Mouse (Mus musculus): ENCODE measurements around the gene Scn8a.

Gene Scn8a

DNA sequence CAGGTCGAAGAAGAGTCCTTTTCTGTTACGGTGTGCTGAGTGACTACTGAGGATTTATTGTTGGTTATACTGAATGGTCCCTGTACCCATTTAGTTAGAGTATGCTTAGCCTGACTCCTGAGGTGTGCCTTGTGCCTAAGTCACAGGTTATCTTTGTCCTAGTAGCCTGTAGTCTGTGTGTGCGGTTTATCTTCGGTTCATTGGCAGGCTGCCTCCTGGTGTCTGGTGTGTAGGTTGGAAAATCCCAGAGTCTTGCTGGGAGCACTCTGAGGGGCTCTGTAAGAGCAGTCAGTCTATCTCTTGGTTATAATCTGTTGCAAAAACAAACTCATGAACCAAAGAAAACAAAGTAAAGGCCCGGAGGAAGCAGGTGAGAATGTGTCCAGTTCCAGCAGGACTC is 11.7 kb downstream of the Scn8a start:
- no peak for DNase-seq

GRCm38 (mm10) chr15:100884481-100884880 is 14.8 kb downstream of the Scn8a start:
- no peak for DNase-seq

- DNase-seq: no peak
Measured at GRCm38 (mm10) chr15:100891962-100892361, 22.3 kb downstream of the Scn8a start.

DNA sequence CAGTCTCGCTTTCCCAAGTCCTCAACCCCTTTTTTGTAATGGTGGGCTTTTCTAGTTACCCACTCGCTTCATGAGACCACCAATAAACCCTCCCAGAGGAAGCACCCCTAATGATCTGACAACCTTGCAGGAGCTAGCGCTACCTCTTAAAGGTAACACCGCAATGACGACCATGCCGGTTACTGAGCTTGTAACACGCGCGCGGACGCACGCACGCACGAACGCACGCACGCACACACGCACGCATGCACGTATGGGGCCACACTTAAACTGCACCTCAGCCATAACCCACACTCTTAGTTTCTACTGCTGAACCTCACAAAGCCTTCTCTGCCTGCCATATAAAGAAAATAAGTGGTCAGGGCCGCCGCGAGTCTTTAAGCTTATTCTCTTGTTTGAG is 26.8 kb downstream of the Scn8a start:
- DNase-seq: no peak

DNA sequence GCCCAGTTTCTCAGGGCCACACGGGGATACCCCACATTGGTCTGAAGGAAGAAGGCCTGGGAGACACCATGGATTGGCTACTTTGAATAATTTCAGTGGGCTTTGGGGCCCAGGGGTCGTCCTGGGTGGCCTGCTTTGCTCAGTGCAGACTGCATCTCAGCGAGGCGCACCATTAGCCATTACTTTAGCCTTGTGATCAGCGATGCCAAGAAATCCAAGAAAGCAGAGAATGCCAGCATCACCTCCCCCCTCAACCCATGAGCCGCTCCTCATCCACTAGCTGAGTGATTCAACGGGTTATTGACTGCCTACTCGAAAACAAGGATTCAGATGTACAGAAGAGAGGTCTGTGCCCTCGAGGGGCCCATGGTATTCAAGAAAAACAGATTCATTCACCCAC is 34.2 kb downstream of the Scn8a start:
- no peak for DNase-seq

DNA sequence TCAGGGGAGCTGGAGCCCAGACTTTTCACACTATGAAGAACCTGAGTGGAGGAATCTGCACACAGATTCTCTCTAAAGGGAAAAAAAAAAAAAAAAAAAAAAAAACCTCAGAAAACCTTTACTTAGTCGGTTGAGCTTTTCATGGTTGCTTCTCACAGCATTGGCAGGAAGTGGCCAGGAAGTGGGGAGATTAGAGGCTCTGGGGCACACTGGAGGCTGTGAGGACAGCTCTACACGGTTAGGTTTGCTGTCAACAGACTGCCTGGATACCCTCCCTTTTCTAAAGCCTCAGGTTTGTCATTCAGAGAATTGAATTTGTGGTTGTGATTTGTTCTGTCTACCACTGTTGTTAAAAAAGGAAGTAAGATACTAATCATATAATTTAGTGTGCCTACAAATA is 35.3 kb downstream of the Scn8a start:
- DNase-seq: no peak

GRCm38 (mm10) chr15:100905751-100906150 is 36.1 kb downstream of the Scn8a start:
- no peak for DNase-seq

GRCm38 (mm10) chr15:100908817-100909216 is 39.2 kb downstream of the Scn8a start:
- DNase-seq: no peak

DNA sequence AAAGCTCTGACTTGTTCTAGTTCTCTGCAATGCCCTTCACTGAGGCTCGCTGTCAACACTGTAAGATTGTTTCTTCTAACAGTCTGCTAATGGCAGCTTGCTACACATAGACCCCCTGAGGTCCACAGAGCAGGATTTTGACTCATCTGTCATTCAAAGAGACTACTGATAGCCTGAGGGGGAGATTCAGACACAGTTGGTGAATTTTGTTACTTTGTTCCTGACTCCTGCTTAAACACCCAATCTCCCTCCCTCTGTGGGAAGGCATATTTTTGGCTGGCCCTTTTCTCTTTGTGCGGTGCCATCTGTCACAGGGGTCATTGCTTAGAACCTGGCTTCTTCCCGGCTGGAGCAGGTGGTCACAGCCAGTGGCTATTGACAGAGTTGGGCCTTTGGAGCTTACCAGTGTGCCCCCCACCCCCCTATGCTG is 40.1 kb downstream of the Scn8a start:
- no peak for DNase-seq

DNA sequence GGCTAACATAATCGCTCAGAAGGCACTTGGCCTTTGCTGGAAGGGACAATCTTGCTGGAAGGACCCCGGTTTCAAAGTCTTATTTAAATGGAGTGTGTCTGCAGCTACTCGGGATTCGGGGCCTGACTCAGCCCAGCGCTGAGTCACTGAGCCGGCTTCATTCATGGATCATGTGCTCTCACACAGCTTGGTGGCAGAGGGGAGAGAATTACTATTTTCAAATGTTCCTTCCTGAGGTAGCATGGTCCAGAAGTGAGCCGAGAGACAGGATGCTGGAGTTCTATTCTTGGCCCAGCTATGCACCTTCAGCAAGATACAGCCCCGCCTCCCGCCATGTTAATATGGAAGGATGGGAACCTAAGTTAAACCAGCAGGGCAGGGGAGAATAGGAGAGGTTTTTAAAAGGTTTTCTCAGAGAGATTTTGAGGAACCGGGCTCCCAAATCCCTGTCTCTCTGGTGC is 40.8 kb downstream of the Scn8a start:
- DNase-seq: no peak

DNA sequence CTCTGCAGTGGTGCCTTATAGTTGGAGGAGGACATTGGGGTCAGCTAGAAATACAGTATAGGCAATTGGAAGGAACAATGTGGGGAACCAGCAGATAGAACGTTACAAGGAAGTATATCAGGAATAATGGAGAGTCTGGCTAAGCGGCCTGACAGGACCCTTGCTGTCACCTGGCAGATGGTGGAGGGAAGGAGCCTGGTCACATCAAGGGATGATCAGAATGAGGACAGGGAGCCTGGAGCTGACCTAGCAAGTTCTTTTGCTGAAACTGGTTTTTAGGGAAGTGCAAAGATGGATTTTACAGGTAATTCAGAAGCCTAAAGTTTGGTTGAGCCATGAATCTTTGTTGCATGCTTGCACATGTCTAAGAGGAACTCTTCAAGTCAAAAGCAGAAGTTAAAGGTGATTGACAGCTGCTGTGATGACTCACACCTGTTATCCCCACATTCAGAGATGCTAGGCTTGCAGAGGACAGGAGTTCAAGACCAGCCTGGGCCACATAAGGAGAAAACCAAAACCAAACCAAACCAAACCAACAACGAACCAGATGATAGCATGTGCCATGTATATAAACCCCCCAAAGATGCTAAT is 43.1 kb downstream of the Scn8a start:
- DNase-seq: no peak

GRCm38 (mm10) chr15:100914734-100915242 is 45.1 kb downstream of the Scn8a start:
- peak; percentile 18 for DNase-seq

DNA sequence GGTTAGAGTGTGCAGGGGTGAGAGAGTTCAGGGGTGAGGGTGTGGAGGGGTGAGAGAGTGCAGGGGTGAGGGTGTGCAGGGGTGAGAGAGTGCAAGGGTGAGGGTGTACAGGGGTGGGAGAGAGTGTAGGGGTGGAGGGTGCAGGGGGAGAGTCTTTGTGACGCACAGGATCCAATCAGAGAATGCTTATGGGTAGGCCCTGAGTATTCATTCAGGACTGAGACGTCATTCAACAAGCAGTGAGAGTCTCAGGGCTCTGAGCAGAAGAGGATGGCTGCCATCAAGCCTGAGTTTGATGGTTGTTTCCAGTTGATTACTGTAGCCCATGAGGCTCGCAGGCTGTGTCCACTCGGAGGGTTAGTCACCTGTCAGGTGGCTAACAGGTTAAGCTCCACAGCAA is 48.4 kb downstream of the Scn8a start:
- no peak for DNase-seq

GRCm38 (mm10) chr15:100922210-100922609 is 52.6 kb downstream of the Scn8a start:
- no peak for DNase-seq

- peak; percentile 27 for DNase-seq
Measured at GRCm38 (mm10) chr15:100923476-100923875, 53.8 kb downstream of the Scn8a start.

GRCm38 (mm10) chr15:100924941-100925340 is 55.3 kb downstream of the Scn8a start:
- DNase-seq: no peak

DNA sequence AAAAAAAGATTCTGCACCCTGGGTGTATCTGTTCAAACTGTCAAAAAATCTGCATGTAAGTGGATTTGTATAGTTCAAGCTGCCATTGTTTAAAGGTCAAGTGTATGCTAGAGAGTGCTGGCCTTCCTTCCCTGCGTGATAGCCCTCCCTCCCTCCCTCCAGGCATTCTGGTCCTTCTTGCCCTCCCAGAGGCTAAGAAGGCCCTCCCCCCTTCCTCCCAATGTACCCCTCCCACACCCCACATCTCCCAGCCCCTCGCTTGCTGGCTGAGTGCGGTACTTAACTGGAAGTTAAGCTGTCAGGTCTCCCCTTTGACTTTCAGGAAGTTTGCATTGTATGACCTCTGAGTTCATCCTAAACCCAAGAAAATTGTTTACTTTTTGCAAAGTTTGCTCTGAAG is 60.8 kb downstream of the Scn8a start:
- DNase-seq: no peak

DNA sequence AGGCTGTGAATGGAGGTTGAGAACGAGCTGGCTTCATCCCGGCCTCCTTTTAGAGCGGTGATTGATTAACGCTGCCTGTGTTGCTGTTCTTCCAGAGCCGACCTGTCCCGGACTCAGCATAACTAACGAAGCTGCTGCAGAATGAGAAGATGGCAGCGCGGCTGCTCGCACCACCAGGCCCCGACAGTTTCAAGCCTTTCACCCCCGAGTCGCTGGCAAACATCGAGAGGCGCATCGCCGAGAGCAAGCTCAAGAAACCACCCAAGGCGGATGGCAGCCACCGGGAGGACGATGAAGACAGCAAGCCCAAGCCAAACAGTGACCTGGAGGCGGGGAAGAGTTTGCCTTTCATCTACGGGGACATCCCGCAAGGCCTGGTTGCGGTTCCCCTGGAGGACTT is 66.5 kb downstream of the Scn8a start:
- no peak for DNase-seq

GRCm38 (mm10) chr15:100948383-100948782 is 78.7 kb downstream of the Scn8a start:
- no peak for DNase-seq

GRCm38 (mm10) chr15:100949169-100949568 is 79.5 kb downstream of the Scn8a start:
- no peak for DNase-seq

- no peak for DNase-seq
Measured at GRCm38 (mm10) chr15:100951491-100951890, 81.8 kb downstream of the Scn8a start.

GRCm38 (mm10) chr15:100952292-100952691 is 82.6 kb downstream of the Scn8a start:
- DNase-seq: no peak

DNA sequence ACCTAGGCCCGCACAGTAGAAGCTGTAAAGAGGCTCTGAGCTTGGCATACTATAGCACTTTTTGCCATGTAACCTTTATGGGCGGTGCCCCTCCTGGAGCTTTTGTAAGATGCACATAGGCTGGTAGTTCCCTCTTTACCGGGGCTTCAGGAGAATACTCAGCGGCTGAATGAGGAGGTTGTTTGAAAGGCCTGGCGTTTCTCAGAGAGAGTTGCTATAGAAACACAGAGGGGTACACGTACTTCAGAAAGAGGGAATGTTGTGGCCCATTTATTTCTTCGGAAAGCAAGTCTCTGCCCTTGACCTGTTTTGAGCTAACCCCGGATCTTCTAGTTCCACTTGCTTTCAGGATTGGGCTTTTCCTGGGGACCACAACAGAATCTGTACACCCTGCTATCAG is 83.2 kb downstream of the Scn8a start:
- no peak for DNase-seq

DNA sequence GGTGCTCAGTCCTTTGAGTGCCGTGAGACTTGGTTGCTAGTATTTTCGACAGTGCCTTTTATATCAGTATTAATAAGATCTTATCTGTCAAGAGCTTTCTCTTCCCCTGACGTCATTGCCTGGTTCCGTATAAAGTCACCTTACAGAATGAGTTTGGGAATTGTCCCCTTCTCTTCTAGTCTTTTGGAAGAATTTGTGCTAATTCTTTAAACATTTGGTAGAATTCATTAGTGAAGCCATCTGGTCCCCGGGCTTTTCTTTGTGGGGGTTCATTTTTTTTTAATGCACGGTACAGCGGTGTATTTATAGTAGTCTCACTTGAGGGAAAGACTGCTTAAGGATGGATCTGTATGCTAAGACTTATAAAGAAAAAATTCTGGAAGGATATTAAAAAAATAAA is 84.3 kb downstream of the Scn8a start:
- no peak for DNase-seq

GRCm38 (mm10) chr15:100954751-100955150 is 85.1 kb downstream of the Scn8a start:
- DNase-seq: no peak
